Mouse (Mus musculus) liver, postnatal 0 days (tissue): ENCODE measurements around the gene Lrrc49.

Experiments used
- CTCF ChIP-seq: sonication (generic); IDR thresholded peaks from 2 replicates; pipeline ENCODE4 v1.5.1; 2016; ENCODE audit warnings: antibody characterized with exemption, low read depth
- EP300 ChIP-seq: IDR thresholded peaks from 2 replicates; pipeline ENCODE4 v1.6.1; 2016; ENCODE audit warnings: antibody characterized with exemption, low read depth, mild to moderate bottlenecking

DNA sequence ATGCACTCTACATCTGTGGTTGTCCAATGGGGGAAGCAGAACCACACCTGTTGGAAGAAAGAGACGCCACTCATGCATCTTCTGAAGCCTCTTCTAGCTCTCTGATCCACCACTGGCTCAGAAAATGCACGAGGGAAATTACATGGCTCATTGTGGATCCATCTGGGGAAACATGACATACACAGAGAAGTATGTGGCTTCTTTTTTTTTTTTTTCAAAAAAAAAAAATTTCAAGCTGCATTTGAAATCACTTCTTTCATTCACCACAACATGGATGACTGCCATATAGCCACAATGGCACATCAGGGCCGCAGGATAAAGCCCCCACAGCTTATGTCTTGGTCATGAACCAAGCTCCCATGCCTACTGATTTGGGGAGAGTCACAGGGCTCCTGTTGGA lies 159.7 kb downstream of the Lrrc49 start:
- TF ChIP-seq CTCF (no peak), EP300 (no peak)
